Mouse (Mus musculus): ENCODE data around the gene Cox7a1. TPM values are rescaled to one million over a fixed set of nuclear protein-coding genes. Genes with fewer than 3 reads are reported as not detected.

Gene Cox7a1
- polyA plus RNA-seq (2012; rRNA removed): 4.0 and 5.2 TPM in 2 replicates

DNA sequence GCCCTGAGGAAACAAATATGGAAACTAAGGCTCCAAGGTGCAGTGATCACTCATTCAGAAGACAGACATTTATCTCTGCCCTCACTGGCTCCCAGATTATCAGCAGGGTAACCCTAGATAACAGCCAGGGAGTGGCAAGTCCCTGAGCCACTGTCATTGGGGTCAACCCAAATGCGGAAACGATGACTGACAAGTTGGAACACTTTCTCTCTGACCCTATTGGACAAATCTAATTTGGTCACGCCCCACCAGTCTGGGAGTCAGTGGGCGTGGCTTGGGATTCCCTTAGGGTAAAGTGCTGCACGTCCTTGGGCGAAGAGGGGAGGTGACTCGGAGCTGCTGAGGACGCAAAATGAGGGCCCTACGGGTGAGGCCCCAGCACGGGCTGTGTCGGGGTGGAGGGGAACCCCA is at the start of gene Cox7a1:
Gene Cox7a1 (plus strand): TSS at position 266 of the 411 bp plus-strand sequence.
- H3K36me3 ChIP-seq (ENCODE audit: control insufficient read depth, insufficient read depth, low read length): 0 out of 2 replicates have a peak, but pooled peaks cover 2% of the 10 kb centered on the region
- peaks cover 9% of the 10 kb centered on the region for H3K4me1 ChIP-seq (ENCODE audit: control insufficient read depth, insufficient read depth, low read length)
- H3K27me3 ChIP-seq (ENCODE audit: control insufficient read depth, insufficient read depth, low read length): no peaks in the 10 kb centered on the region
- TF ChIP-seq POLR2A (IDR thresholded peaks at IDR 0.05; ENCODE audit: control insufficient read depth, low read depth, low read length) (peak; percentile 38; the same call in 1 of the 2 replicates), CTCF (IDR thresholded peaks at IDR 0.05; ENCODE audit: control insufficient read depth, insufficient read depth, insufficient replicate concordance, low read depth, low read length) (no peak)
- peak within 1 kb of the TSS; percentile 49 for H3K4me3 ChIP-seq (ENCODE audit: control insufficient read depth, low read depth, low read length)
- 0 out of 2 replicates have a peak within 1 kb of the TSS, but pooled peaks have one; percentile 3 for H3K27ac ChIP-seq (ENCODE audit: control insufficient read depth, insufficient read depth, low read depth, low read length)

DNA sequence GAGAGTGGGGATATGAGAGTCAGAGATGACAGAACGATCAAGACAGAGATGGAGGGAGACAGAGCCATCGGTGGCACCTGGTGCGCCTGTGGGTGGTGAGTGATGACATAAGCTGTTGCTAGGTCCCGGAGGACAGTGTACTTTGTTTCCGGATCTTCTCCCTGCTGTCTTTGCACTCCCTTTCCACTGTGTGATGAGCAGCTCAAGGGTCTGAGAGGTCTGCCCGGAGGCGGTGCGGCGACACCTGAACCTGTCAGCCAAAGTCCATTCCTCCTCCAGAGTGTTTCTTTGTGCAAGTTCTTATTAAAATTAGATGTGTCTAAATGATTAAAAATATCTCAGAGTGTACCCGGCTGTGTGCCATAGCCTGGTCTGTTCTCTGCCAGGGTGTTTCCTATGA is 47.1 kb upstream of the Cox7a1 start:
- Histone ChIP-seq H3K27ac (ENCODE audit: control insufficient read depth, insufficient read depth, low read depth, low read length) (no peak overlapping the region), H3K4me1 (ENCODE audit: control insufficient read depth, insufficient read depth, low read length) (no peaks in the 10 kb centered on the region), H3K36me3 (ENCODE audit: control insufficient read depth, insufficient read depth, low read length) (no peaks in the 10 kb centered on the region; the same call in 1 of the 2 replicates), H3K27me3 (ENCODE audit: control insufficient read depth, insufficient read depth, low read length) (no peaks in the 10 kb centered on the region), H3K4me3 (ENCODE audit: control insufficient read depth, low read depth, low read length) (no peak overlapping the region)
- TF ChIP-seq CTCF (IDR thresholded peaks at IDR 0.05; ENCODE audit: control insufficient read depth, insufficient read depth, insufficient replicate concordance, low read depth, low read length) (no peak), POLR2A (IDR thresholded peaks at IDR 0.05; ENCODE audit: control insufficient read depth, low read depth, low read length) (no peak)

DNA sequence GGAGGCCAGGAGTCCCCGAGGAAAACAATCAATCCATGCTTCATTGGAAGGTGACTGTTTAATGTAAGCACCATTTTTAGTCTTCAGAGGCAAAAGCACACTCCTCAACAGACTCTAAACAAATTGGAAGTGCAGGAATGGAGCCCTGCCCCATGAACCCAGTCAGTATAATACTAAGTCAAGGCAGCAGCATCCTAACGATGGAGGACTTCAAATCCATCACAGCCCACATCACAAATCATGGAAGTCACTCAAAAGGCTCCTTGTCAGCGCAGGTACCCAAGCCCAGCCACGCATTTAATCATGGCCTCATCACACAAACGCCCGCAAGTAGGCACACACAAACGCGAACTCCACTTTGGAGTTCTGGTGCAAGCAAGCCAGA is 40.8 kb upstream of the Cox7a1 start:
- no peaks in the 10 kb centered on the region for H3K27me3 ChIP-seq (ENCODE audit: control insufficient read depth, insufficient read depth, low read length)
- TF ChIP-seq POLR2A (IDR thresholded peaks at IDR 0.05; ENCODE audit: control insufficient read depth, low read depth, low read length): no peak
- no peak for TF ChIP-seq CTCF (IDR thresholded peaks at IDR 0.05; ENCODE audit: control insufficient read depth, insufficient read depth, insufficient replicate concordance, low read depth, low read length)
- peak overlapping the region; percentile 83 for H3K4me3 ChIP-seq (ENCODE audit: control insufficient read depth, low read depth, low read length)
- no peaks in the 10 kb centered on the region for H3K36me3 ChIP-seq (ENCODE audit: control insufficient read depth, insufficient read depth, low read length)
- peaks cover 8% of the 10 kb centered on the region for H3K4me1 ChIP-seq (ENCODE audit: control insufficient read depth, insufficient read depth, low read length)
- H3K27ac ChIP-seq (ENCODE audit: control insufficient read depth, insufficient read depth, low read depth, low read length): no peak overlapping the region

DNA sequence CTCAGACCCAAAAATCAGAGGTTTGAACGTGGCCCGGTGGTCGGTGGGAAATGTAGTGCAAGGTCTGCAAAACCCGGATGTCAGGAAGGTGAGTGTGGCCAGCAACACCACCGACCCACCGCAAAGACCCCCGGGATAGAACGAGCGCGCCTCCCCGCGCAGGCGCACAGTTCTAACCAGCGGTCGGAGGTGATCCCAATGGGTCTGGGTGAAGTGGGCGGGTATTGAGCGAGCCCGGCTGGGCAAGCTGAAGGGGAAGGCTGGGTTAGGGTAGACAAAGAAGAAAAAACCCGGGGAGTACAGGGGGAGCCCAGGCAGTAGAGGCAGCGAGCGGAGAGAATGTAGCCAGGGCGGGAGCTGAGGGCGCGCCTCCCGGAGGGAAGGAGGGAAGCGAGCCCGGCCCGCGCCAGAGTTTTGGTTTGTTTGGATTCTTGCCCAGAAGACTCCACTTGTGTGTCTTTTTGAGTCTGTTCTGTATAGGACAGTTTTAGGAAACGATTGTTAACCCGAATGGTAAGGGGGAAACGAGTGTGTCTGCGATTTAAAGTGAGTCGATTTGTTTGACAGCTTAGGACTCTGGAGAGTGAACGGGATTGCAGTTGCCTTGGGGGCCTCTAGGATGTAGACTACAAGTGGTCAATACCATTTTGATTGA is 40.3 kb upstream of the Cox7a1 start:
- Histone ChIP-seq H3K27ac (ENCODE audit: control insufficient read depth, insufficient read depth, low read depth, low read length) (no peak overlapping the region), H3K4me3 (ENCODE audit: control insufficient read depth, low read depth, low read length) (peak overlapping the region; percentile 83), H3K27me3 (ENCODE audit: control insufficient read depth, insufficient read depth, low read length) (no peaks in the 10 kb centered on the region), H3K36me3 (ENCODE audit: control insufficient read depth, insufficient read depth, low read length) (no peaks in the 10 kb centered on the region), H3K4me1 (ENCODE audit: control insufficient read depth, insufficient read depth, low read length) (peaks cover 8% of the 10 kb centered on the region)
- TF ChIP-seq CTCF (IDR thresholded peaks at IDR 0.05; ENCODE audit: control insufficient read depth, insufficient read depth, insufficient replicate concordance, low read depth, low read length) (no peak), POLR2A (IDR thresholded peaks at IDR 0.05; ENCODE audit: control insufficient read depth, low read depth, low read length) (no peak)

DNA sequence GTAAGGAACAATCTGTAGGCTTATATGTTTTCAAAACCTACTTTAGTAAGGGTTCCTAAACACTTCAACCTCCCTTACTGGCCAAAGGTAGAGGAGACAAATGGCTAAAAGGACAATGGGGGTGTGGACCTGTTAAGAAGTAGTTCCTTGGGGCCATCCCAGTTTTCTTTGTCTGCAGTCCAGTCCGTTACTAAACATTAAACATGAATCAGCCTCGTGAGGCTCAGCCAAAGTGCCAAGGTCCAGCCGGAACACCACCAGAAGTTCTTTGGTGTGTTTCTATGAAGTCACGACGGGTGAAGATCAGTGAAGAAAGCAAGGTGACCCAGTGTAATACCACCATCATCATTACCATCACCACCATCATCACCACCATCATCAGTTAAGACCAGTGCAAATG is 36.9 kb upstream of the Cox7a1 start:
- peaks cover 8% of the 10 kb centered on the region for H3K4me1 ChIP-seq (ENCODE audit: control insufficient read depth, insufficient read depth, low read length)
- H3K27me3 ChIP-seq (ENCODE audit: control insufficient read depth, insufficient read depth, low read length): no peaks in the 10 kb centered on the region
- H3K36me3 ChIP-seq (ENCODE audit: control insufficient read depth, insufficient read depth, low read length): no peaks in the 10 kb centered on the region

DNA sequence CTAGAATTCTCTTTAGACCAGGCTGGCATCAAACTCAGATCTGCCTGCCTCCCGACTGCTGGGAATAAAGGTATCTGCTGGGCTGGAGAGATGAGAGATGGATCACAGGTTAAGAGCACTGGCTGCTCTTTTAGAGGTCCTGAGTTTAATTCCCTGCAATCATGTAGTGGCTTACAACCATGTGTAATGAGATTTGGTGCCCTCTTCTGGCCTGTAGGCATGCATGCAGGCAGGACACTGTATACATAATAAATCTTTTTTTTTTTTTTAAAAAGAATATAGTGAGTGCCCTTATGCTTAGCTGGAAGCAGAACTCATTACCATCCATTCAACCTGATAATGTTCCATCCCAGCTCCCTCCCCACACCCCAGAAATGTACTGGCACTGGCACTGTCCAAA is 29.9 kb upstream of the Cox7a1 start:
- Histone ChIP-seq H3K4me3 (ENCODE audit: control insufficient read depth, low read depth, low read length) (no peak overlapping the region), H3K27me3 (ENCODE audit: control insufficient read depth, insufficient read depth, low read length) (no peaks in the 10 kb centered on the region), H3K36me3 (ENCODE audit: control insufficient read depth, insufficient read depth, low read length) (no peaks in the 10 kb centered on the region), H3K4me1 (ENCODE audit: control insufficient read depth, insufficient read depth, low read length) (no peaks in the 10 kb centered on the region), H3K27ac (ENCODE audit: control insufficient read depth, insufficient read depth, low read depth, low read length) (no peak overlapping the region)
- TF ChIP-seq CTCF (IDR thresholded peaks at IDR 0.05; ENCODE audit: control insufficient read depth, insufficient read depth, insufficient replicate concordance, low read depth, low read length) (no peak), POLR2A (IDR thresholded peaks at IDR 0.05; ENCODE audit: control insufficient read depth, low read depth, low read length) (no peak)

More for the DNA sequence above, 36.9 kb upstream of the Cox7a1 start:
- no peak overlapping the region for H3K4me3 ChIP-seq (ENCODE audit: control insufficient read depth, low read depth, low read length)
- TF ChIP-seq CTCF (IDR thresholded peaks at IDR 0.05; ENCODE audit: control insufficient read depth, insufficient read depth, insufficient replicate concordance, low read depth, low read length) (no peak), POLR2A (IDR thresholded peaks at IDR 0.05; ENCODE audit: control insufficient read depth, low read depth, low read length) (no peak)
- no peak overlapping the region for H3K27ac ChIP-seq (ENCODE audit: control insufficient read depth, insufficient read depth, low read depth, low read length)

DNA sequence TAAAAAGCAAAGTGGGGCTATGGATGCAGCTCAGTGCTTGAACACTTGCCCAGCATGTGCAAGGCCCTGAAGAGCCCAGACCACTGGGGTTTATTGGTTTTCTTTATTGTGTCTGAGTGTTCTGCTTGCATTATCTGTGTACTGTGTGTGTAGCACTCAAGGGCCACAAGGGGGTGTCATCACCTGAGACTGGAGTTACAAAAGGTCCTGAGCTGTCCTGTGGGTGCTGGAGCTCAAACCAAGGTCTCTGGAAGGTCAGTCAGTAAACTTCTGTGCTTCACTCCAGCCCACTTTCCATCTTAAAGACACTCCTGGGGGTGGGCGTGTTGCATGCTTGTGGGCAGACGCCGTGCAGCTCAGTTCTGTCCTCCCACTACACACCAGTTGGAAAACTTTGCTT is 28.4 kb upstream of the Cox7a1 start:
- TF ChIP-seq POLR2A (IDR thresholded peaks at IDR 0.05; ENCODE audit: control insufficient read depth, low read depth, low read length) (no peak), CTCF (IDR thresholded peaks at IDR 0.05; ENCODE audit: control insufficient read depth, insufficient read depth, insufficient replicate concordance, low read depth, low read length) (no peak)
- Histone ChIP-seq H3K4me3 (ENCODE audit: control insufficient read depth, low read depth, low read length) (no peak overlapping the region), H3K27me3 (ENCODE audit: control insufficient read depth, insufficient read depth, low read length) (no peaks in the 10 kb centered on the region), H3K36me3 (ENCODE audit: control insufficient read depth, insufficient read depth, low read length) (no peaks in the 10 kb centered on the region; the same call in 1 of the 2 replicates), H3K27ac (ENCODE audit: control insufficient read depth, insufficient read depth, low read depth, low read length) (no peak overlapping the region), H3K4me1 (ENCODE audit: control insufficient read depth, insufficient read depth, low read length) (no peaks in the 10 kb centered on the region)

Measured in testis, adult 2 months (tissue).